Mouse (Mus musculus): ENCODE results near the gene Ypel3. TPM values are rescaled to one million over a fixed set of nuclear protein-coding genes. Genes with fewer than 3 reads are reported as not detected.

Ypel3 gene
- polyA plus RNA-seq, 1 experiment from 2014 or later, result 116 TPM

- 85% methylated on average over 12 of the region's 12 CpGs for WGBS
- Histone ChIP-seq H3K9me3 (ENCODE audit: control insufficient read depth, low read depth, low read length) (no peaks in the 10 kb centered on the region), H3K36me3 (ENCODE audit: control insufficient read depth, insufficient read depth, low read length) (no peaks in the 10 kb centered on the region), H3K4me1 (ENCODE audit: control insufficient read depth, insufficient read depth, low read length) (no peaks in the 10 kb centered on the region), H3K4me3 (ENCODE audit: low read depth, low read length) (no peak overlapping the region), H3K27ac (ENCODE audit: low read length) (peak overlapping the region; percentile 44; the same call in 1 of the 2 replicates), H3K4me2 (replicated peaks; ENCODE audit: low read depth, low read length) (no peak overlapping the region), H3K9ac (replicated peaks; ENCODE audit: low read depth, low read length) (no peak overlapping the region), H3K27me3 (ENCODE audit: control insufficient read depth, insufficient read depth, low read length) (no peaks in the 10 kb centered on the region)
- ATAC-seq (ENCODE audit: insufficient number of reproducible peaks, insufficient read depth, low FRiP score, low read depth), result no peak
Observed at GRCm38 (mm10) chr7:126746066-126746465, 30.7 kb upstream of the Ypel3 start.

- 28% methylated on average over 6 of the region's 6 CpGs for WGBS
- H3K9ac ChIP-seq (replicated peaks; ENCODE audit: low read depth, low read length), result no peak overlapping the region
- no peaks in the 10 kb centered on the region for H3K9me3 ChIP-seq (ENCODE audit: control insufficient read depth, low read depth, low read length)
- no peak for ATAC-seq (ENCODE audit: insufficient number of reproducible peaks, insufficient read depth, low FRiP score, low read depth)
- no peaks in the 10 kb centered on the region for H3K4me1 ChIP-seq (ENCODE audit: control insufficient read depth, insufficient read depth, low read length)
- H3K4me3 ChIP-seq (ENCODE audit: low read depth, low read length), result no peak overlapping the region
- no peak overlapping the region for H3K27ac ChIP-seq (ENCODE audit: low read length)
- H3K36me3 ChIP-seq (ENCODE audit: control insufficient read depth, insufficient read depth, low read length), result no peaks in the 10 kb centered on the region
- H3K4me2 ChIP-seq (replicated peaks; ENCODE audit: low read depth, low read length), result no peak overlapping the region
- H3K27me3 ChIP-seq (ENCODE audit: control insufficient read depth, insufficient read depth, low read length), result no peaks in the 10 kb centered on the region
Observed at GRCm38 (mm10) chr7:126746798-126747197, 30.0 kb upstream of the Ypel3 start.

- Histone ChIP-seq H3K36me3 (ENCODE audit: control insufficient read depth, insufficient read depth, low read length) (no peaks in the 10 kb centered on the region), H3K4me2 (replicated peaks; ENCODE audit: low read depth, low read length) (no peak overlapping the region), H3K4me3 (ENCODE audit: low read depth, low read length) (no peak overlapping the region), H3K4me1 (ENCODE audit: control insufficient read depth, insufficient read depth, low read length) (no peaks in the 10 kb centered on the region), H3K9me3 (ENCODE audit: control insufficient read depth, low read depth, low read length) (no peaks in the 10 kb centered on the region), H3K27me3 (ENCODE audit: control insufficient read depth, insufficient read depth, low read length) (no peaks in the 10 kb centered on the region), H3K9ac (replicated peaks; ENCODE audit: low read depth, low read length) (no peak overlapping the region), H3K27ac (ENCODE audit: low read length) (no peak overlapping the region)
- ATAC-seq (ENCODE audit: insufficient number of reproducible peaks, insufficient read depth, low FRiP score, low read depth), result no peak
- WGBS, result 63% methylated on average over 7 of the region's 7 CpGs
Observed at GRCm38 (mm10) chr7:126748824-126749223, 27.9 kb upstream of the Ypel3 start.

- Histone ChIP-seq H3K36me3 (ENCODE audit: control insufficient read depth, insufficient read depth, low read length) (no peaks in the 10 kb centered on the region), H3K27ac (ENCODE audit: low read length) (no peak overlapping the region), H3K4me3 (ENCODE audit: low read depth, low read length) (no peak overlapping the region), H3K4me2 (replicated peaks; ENCODE audit: low read depth, low read length) (no peak overlapping the region), H3K4me1 (ENCODE audit: control insufficient read depth, insufficient read depth, low read length) (no peaks in the 10 kb centered on the region), H3K27me3 (ENCODE audit: control insufficient read depth, insufficient read depth, low read length) (no peaks in the 10 kb centered on the region), H3K9me3 (ENCODE audit: control insufficient read depth, low read depth, low read length) (no peaks in the 10 kb centered on the region), H3K9ac (replicated peaks; ENCODE audit: low read depth, low read length) (no peak overlapping the region)
- 93% methylated on average over 17 of the region's 17 CpGs for WGBS
- ATAC-seq (ENCODE audit: insufficient number of reproducible peaks, insufficient read depth, low FRiP score, low read depth), result no peak
Observed at GRCm38 (mm10) chr7:126749582-126750343, 27.0 kb upstream of the Ypel3 start.

- Histone ChIP-seq H3K4me1 (ENCODE audit: control insufficient read depth, insufficient read depth, low read length) (peaks cover 3% of the 10 kb centered on the region; the same call in 1 of the 2 replicates), H3K9ac (replicated peaks; ENCODE audit: low read depth, low read length) (no peak overlapping the region), H3K4me2 (replicated peaks; ENCODE audit: low read depth, low read length) (no peak overlapping the region; the same call in 1 of the 2 replicates), H3K4me3 (ENCODE audit: low read depth, low read length) (no peak overlapping the region), H3K27ac (ENCODE audit: low read length) (0 out of 2 replicates have a peak overlapping the region, but pooled peaks have one; percentile 12), H3K36me3 (ENCODE audit: control insufficient read depth, insufficient read depth, low read length) (no peaks in the 10 kb centered on the region), H3K9me3 (ENCODE audit: control insufficient read depth, low read depth, low read length) (no peaks in the 10 kb centered on the region), H3K27me3 (ENCODE audit: control insufficient read depth, insufficient read depth, low read length) (no peaks in the 10 kb centered on the region)
- WGBS, result under 1% methylated on average over 9 of the region's 9 CpGs
- peak; percentile 73; the same call in 1 of the 2 replicates for ATAC-seq (ENCODE audit: insufficient number of reproducible peaks, insufficient read depth, low FRiP score, low read depth)
Observed at GRCm38 (mm10) chr7:126754866-126755265, 21.9 kb upstream of the Ypel3 start.

- Histone ChIP-seq H3K9me3 (ENCODE audit: control insufficient read depth, low read depth, low read length) (no peaks in the 10 kb centered on the region), H3K27me3 (ENCODE audit: control insufficient read depth, insufficient read depth, low read length) (no peaks in the 10 kb centered on the region), H3K9ac (replicated peaks; ENCODE audit: low read depth, low read length) (no peak overlapping the region), H3K4me2 (replicated peaks; ENCODE audit: low read depth, low read length) (no peak overlapping the region), H3K27ac (ENCODE audit: low read length) (no peak overlapping the region), H3K4me3 (ENCODE audit: low read depth, low read length) (no peak overlapping the region), H3K4me1 (ENCODE audit: control insufficient read depth, insufficient read depth, low read length) (peaks cover 25% of the 10 kb centered on the region), H3K36me3 (ENCODE audit: control insufficient read depth, insufficient read depth, low read length) (peaks cover 9% of the 10 kb centered on the region; the same call in 1 of the 2 replicates)
- 73% methylated on average over 7 of the region's 7 CpGs for WGBS
- no peak for ATAC-seq (ENCODE audit: insufficient number of reproducible peaks, insufficient read depth, low FRiP score, low read depth)
Observed at GRCm38 (mm10) chr7:126758539-126758938, 18.2 kb upstream of the Ypel3 start.

GRCm38 (mm10) chr7:126759050-126759671 is 17.6 kb upstream of the Ypel3 start, which contains the start of gene Mapk3:
Mapk3 (plus strand) TSS chr7:126759601.
- under 1% methylated on average over 23 of the region's 38 CpGs for WGBS

GRCm38 (mm10) chr7:126759672-126760390 is 16.9 kb upstream of the Ypel3 start:
- Histone ChIP-seq H3K36me3 (ENCODE audit: control insufficient read depth, insufficient read depth, low read length) (peaks cover 20% of the 10 kb centered on the region; the same call in 1 of the 2 replicates), H3K27me3 (ENCODE audit: control insufficient read depth, insufficient read depth, low read length) (no peaks in the 10 kb centered on the region), H3K4me2 (replicated peaks; ENCODE audit: low read depth, low read length) (peak overlapping the region; percentile 92), H3K27ac (ENCODE audit: low read length) (peak overlapping the region; percentile 98), H3K9ac (replicated peaks; ENCODE audit: low read depth, low read length) (peak overlapping the region; percentile 86), H3K4me1 (ENCODE audit: control insufficient read depth, insufficient read depth, low read length) (peaks cover 25% of the 10 kb centered on the region), H3K4me3 (ENCODE audit: low read depth, low read length) (peak overlapping the region; percentile 78), H3K9me3 (ENCODE audit: control insufficient read depth, low read depth, low read length) (no peaks in the 10 kb centered on the region)
- peak; percentile 34; the same call in 1 of the 2 replicates for ATAC-seq (ENCODE audit: insufficient number of reproducible peaks, insufficient read depth, low FRiP score, low read depth)
- WGBS, result under 1% methylated on average over 22 of the region's 24 CpGs

More at GRCm38 (mm10) chr7:126759050-126759671, 17.6 kb upstream of the Ypel3 start, which contains the start of gene Mapk3:
- Histone ChIP-seq H3K9ac (replicated peaks; ENCODE audit: low read depth, low read length) (peak within 1 kb of the TSS; percentile 86), H3K9me3 (ENCODE audit: control insufficient read depth, low read depth, low read length) (no peaks in the 10 kb centered on the region), H3K4me1 (ENCODE audit: control insufficient read depth, insufficient read depth, low read length) (peaks cover 25% of the 10 kb centered on the region), H3K27me3 (ENCODE audit: control insufficient read depth, insufficient read depth, low read length) (no peaks in the 10 kb centered on the region), H3K4me2 (replicated peaks; ENCODE audit: low read depth, low read length) (peak within 1 kb of the TSS; percentile 92), H3K36me3 (ENCODE audit: control insufficient read depth, insufficient read depth, low read length) (peaks cover 15% of the 10 kb centered on the region; the same call in 1 of the 2 replicates), H3K4me3 (ENCODE audit: low read depth, low read length) (peak within 1 kb of the TSS; percentile 78), H3K27ac (ENCODE audit: low read length) (peak within 1 kb of the TSS; percentile 98)
- peak; percentile 70; the same call in 1 of the 2 replicates for ATAC-seq (ENCODE audit: insufficient number of reproducible peaks, insufficient read depth, low FRiP score, low read depth)

Data from stomach, embryonic 14.5 days (tissue).